In genomic region chr10:43817522-43818198, GRCm38 (mm10) we compare ENCODE assay signal across 22 mouse cellular contexts.
A peak's percentile ranks its signal among the peaks of the same experiment; 100 is the strongest.
DNase-seq lines count a peak whose midpoint lies in the region; ATAC-seq and TF ChIP-seq lines count a peak whose summit lies in the region.
"Had no signal": no experiment of that assay in that cellular context is flagged by ENCODE, and none has a peak within 500 bp of the region (broad histone marks: within the 10 kb centered on the region; RNA-seq: fewer than 3 reads in every experiment).

No protein-coding gene starts in this region.

- DNase-seq in intestine, embryonic 14.5 days (ENCODE audit: low spot score), result peak; percentile 28
- DNase-seq in spleen, adult 2 months (ENCODE audit: low read depth in 1 of 2, low spot score in 2 of 2), result no peak
- no peak for DNase-seq in spleen, postnatal 10 days (ENCODE audit: low spot score in 2 of 2)
- DNase-seq in A20 (ENCODE audit: low read depth, low spot score) (peak; percentile 80), CH12.LX (ENCODE audit: extremely low read depth) (peak; percentile 86)
- DNase-seq in left cerebral cortex, postnatal 14 days (ENCODE audit: low spot score in 2 of 2), result no peak
- DNase-seq in urinary bladder, postnatal 14 days (ENCODE audit: low spot score), result no peak
- DNase-seq: adrenal gland, adult 2 months; adrenal gland, postnatal 10 days; adrenal gland, postnatal 25 days; cerebellum, adult 11-12 months; cerebellum, adult 2 months; cerebellum, adult 9-10 months; cerebellum, postnatal 10 days; cerebellum, postnatal 25 days; forebrain, postnatal 0 days had no signal

- intact Hi-C loops in left cerebral cortex, postnatal 14 days (cut with DNase I), result no loop called here

- H3K27me3 ChIP-seq in intestine, embryonic 14.5 days (replicated peaks; ENCODE audit: control insufficient read depth, insufficient read depth, low read length), result no peaks in the 10 kb centered on the region
- H3K27me3 ChIP-seq in intestine, embryonic 15.5 days (replicated peaks), result no peaks in the 10 kb centered on the region
- H3K27me3 ChIP-seq in spleen, adult 2 months (ENCODE audit: control insufficient read depth, insufficient read depth, low read length), result no peaks in the 10 kb centered on the region
- H3K27me3 ChIP-seq in CH12.LX (replicated peaks), result no peaks in the 10 kb centered on the region
- H3K27me3 ChIP-seq: embryonic facial prominence, embryonic 12.5 days; forebrain, embryonic 13.5 days; forebrain, embryonic 15.5 days had no signal

- no peaks in the 10 kb centered on the region for H3K36me3 ChIP-seq in intestine, embryonic 14.5 days (ENCODE audit: control insufficient read depth, insufficient read depth, low read length)
- H3K36me3 ChIP-seq in intestine, embryonic 15.5 days, result no peaks in the 10 kb centered on the region
- H3K36me3 ChIP-seq in spleen, adult 2 months (ENCODE audit: control insufficient read depth, insufficient read depth, low read length), result no peaks in the 10 kb centered on the region
- no peaks in the 10 kb centered on the region for H3K36me3 ChIP-seq in CH12.LX (replicated peaks in 1 of 2; ENCODE audit: control insufficient read depth in 1 of 2, insufficient read depth in 1 of 2, low read length in 1 of 2)
- H3K36me3 ChIP-seq: embryonic facial prominence, embryonic 10.5 days; embryonic facial prominence, embryonic 12.5 days; forebrain, embryonic 15.5 days had no signal

- TF ChIP-seq RAD21 in CH12.LX (IDR thresholded peaks at IDR 0.05; ENCODE audit: low read depth, low read length), result no peak; the same call in 1 of the 2 replicates

- H3K4me3 ChIP-seq in intestine, embryonic 14.5 days (ENCODE audit: low read depth, low read length), result no peak overlapping the region
- H3K4me3 ChIP-seq in intestine, embryonic 15.5 days (replicated peaks), result no peak overlapping the region
- no peak overlapping the region for H3K4me3 ChIP-seq in spleen, adult 2 months (ENCODE audit: extremely low read depth, insufficient read depth, insufficient read length)
- peak overlapping the region in 1 of 3 experiments; percentile 15 for H3K4me3 ChIP-seq in CH12.LX (replicated peaks in 1 of 3; ENCODE audit: low read depth in 2 of 3, low read length in 2 of 3, poor library complexity in 1 of 3)
- H3K4me3 ChIP-seq: embryonic facial prominence, embryonic 10.5 days; embryonic facial prominence, embryonic 12.5 days; forebrain, embryonic 13.5 days; forebrain, embryonic 15.5 days had no signal

- TF ChIP-seq EP300 in CH12.LX (IDR thresholded peaks at IDR 0.05; ENCODE audit: low read length), result peak; percentile 50

- H3K4me1 ChIP-seq in intestine, embryonic 14.5 days (replicated peaks; ENCODE audit: control insufficient read depth, insufficient read depth, low read length), result no peaks in the 10 kb centered on the region
- no peaks in the 10 kb centered on the region; the same call in 1 of the 2 replicates for H3K4me1 ChIP-seq in intestine, embryonic 15.5 days (replicated peaks)
- H3K4me1 ChIP-seq in spleen, adult 2 months (ENCODE audit: control insufficient read depth, insufficient read depth, insufficient read length), result peaks cover 21% of the 10 kb centered on the region; the same call in 1 of the 2 replicates
- H3K4me1 ChIP-seq in CH12.LX (ENCODE audit: control insufficient read depth in 1 of 2, insufficient read depth in 2 of 2), result peaks cover 22 to 74% of the 10 kb centered on the region in 2 experiments; a peak in 3 of 4 replicates
- H3K4me1 ChIP-seq: embryonic facial prominence, embryonic 10.5 days; embryonic facial prominence, embryonic 12.5 days; forebrain, embryonic 13.5 days; forebrain, embryonic 15.5 days had no signal

- 81% methylated on average over 9 of the region's 9 CpGs for WGBS in intestine, embryonic 14.5 days
- WGBS in intestine, embryonic 15.5 days, result 85% methylated on average over 9 of the region's 9 CpGs
- 55% methylated on average over 9 of the region's 9 CpGs for WGBS in spleen, adult 2 months

- no peaks in the 10 kb centered on the region for H3K9me3 ChIP-seq in intestine, embryonic 14.5 days (ENCODE audit: control insufficient read depth, low read length)
- no peaks in the 10 kb centered on the region for H3K9me3 ChIP-seq in intestine, embryonic 15.5 days
- no peaks in the 10 kb centered on the region for H3K9me3 ChIP-seq in CH12.LX (replicated peaks; ENCODE audit: low read length)
- H3K9me3 ChIP-seq: embryonic facial prominence, embryonic 10.5 days; embryonic facial prominence, embryonic 12.5 days; forebrain, embryonic 13.5 days; forebrain, embryonic 15.5 days had no signal

- no peak for ATAC-seq in intestine, embryonic 14.5 days (replicated peaks; ENCODE audit: low FRiP score, low TSS enrichment, low read depth)
- ATAC-seq in intestine, embryonic 15.5 days, result no peak
- ATAC-seq: CD4-positive, CD25-positive, alpha-beta regulatory T cell, adult 4 months; forebrain, embryonic 13.5 days; forebrain, embryonic 15.5 days; forebrain, postnatal 0 days had no signal

- TF ChIP-seq CTCF in spleen, adult 2 months (IDR thresholded peaks at IDR 0.05; ENCODE audit: extremely low read depth, insufficient read depth, insufficient read length, insufficient replicate concordance), result no peak
- no peak for TF ChIP-seq CTCF in CH12.LX (conservative IDR thresholded peaks at IDR 0.05 in 1 of 2, IDR thresholded peaks at IDR 0.05 in 1 of 2; ENCODE audit: low read depth in 2 of 2, low read length in 2 of 2)

- H3K9ac ChIP-seq in intestine, embryonic 14.5 days (ENCODE audit: low read length), result no peak overlapping the region
- no peak overlapping the region for H3K9ac ChIP-seq in intestine, embryonic 15.5 days
- peak overlapping the region; percentile 52 for H3K9ac ChIP-seq in CH12.LX (ENCODE audit: insufficient read depth, low read depth)
- H3K9ac ChIP-seq: embryonic facial prominence, embryonic 12.5 days; forebrain, embryonic 13.5 days; forebrain, embryonic 15.5 days; forebrain, postnatal 0 days had no signal

- no peak overlapping the region for H3K27ac ChIP-seq in intestine, embryonic 14.5 days (ENCODE audit: low read depth)
- H3K27ac ChIP-seq in intestine, embryonic 15.5 days, result no peak overlapping the region
- peak overlapping the region; percentile 94 for H3K27ac ChIP-seq in spleen, adult 2 months (ENCODE audit: insufficient read depth, low read length)
- H3K27ac ChIP-seq in CH12.LX (ENCODE audit: insufficient read depth, low read depth), result peak overlapping the region; percentile 94
- H3K27ac ChIP-seq: embryonic facial prominence, embryonic 10.5 days; embryonic facial prominence, embryonic 12.5 days; forebrain, embryonic 13.5 days; forebrain, embryonic 15.5 days had no signal

- H3K79me2 ChIP-seq in CH12.LX (replicated peaks; ENCODE audit: control insufficient read depth, extremely low read depth, insufficient read depth, poor library complexity, severe bottlenecking), result no peaks in the 10 kb centered on the region

- dilution Hi-C loops in CH12.LX (cut with MboI; ENCODE audit: extremely low pct_ligation_motif_present, extremely low pct_unique_long_range_greater_than_20kb, low sequenced_read_pairs), result no loop called here

- in situ Hi-C loops in CH12.LX (cut with MboI; ENCODE audit: low pct_ligation_motif_present, low pct_unique_long_range_greater_than_20kb, low sequenced_read_pairs), result no loop called here

- no peak for TF ChIP-seq POLR2A in spleen, adult 2 months (IDR thresholded peaks at IDR 0.05; ENCODE audit: low read depth, low read length)
- no peak; the same call in 1 of the 2 replicates for TF ChIP-seq POLR2A in CH12.LX (IDR thresholded peaks at IDR 0.05; ENCODE audit: low read depth, low read length)

- no peak overlapping the region for H3K4me2 ChIP-seq in intestine, embryonic 14.5 days (ENCODE audit: low read length)
- H3K4me2 ChIP-seq in intestine, embryonic 15.5 days (replicated peaks), result no peak overlapping the region
- peak overlapping the region; percentile 95 for H3K4me2 ChIP-seq in CH12.LX (ENCODE audit: insufficient read depth, low read depth, poor library complexity, severe bottlenecking)
- H3K4me2 ChIP-seq: embryonic facial prominence, embryonic 12.5 days; forebrain, embryonic 13.5 days; forebrain, embryonic 15.5 days had no signal

TF ChIP-seq in CH12.LX, 34 proteins besides CTCF, POLR2A, EP300 and RAD21 (continues in another document):
- TF ChIP-seq ZKSCAN1 (IDR thresholded peaks at IDR 0.05; ENCODE audit: borderline replicate concordance, low read depth, low read length) (no peak), PAX5 (IDR thresholded peaks at IDR 0.05; ENCODE audit: low read length) (no peak), IRF4 (IDR thresholded peaks at IDR 0.05; ENCODE audit: low read depth, low read length) (peak; percentile 42; the same call in 1 of the 2 replicates), CHD2 (IDR thresholded peaks at IDR 0.05; ENCODE audit: low read length) (peak; percentile 88), UBTF (IDR thresholded peaks at IDR 0.05; ENCODE audit: low read depth, low read length) (no peak), ZC3H11A (IDR thresholded peaks at IDR 0.05; ENCODE audit: low read depth, low read length) (no peak), TCF12 (IDR thresholded peaks at IDR 0.05; ENCODE audit: low read depth, low read length) (peak; percentile 73), MAZ (IDR thresholded peaks at IDR 0.05; ENCODE audit: low read depth, low read length) (no peak), ELF1 (IDR thresholded peaks at IDR 0.05; ENCODE audit: low read depth, low read length) (no peak), SMC3 (IDR thresholded peaks at IDR 0.05; ENCODE audit: low read depth, low read length) (peak; percentile 6; the same call in 1 of the 2 replicates), GABPA (IDR thresholded peaks at IDR 0.05; ENCODE audit: insufficient replicate concordance, low read depth, low read length) (no peak), USF2 (conservative IDR thresholded peaks at IDR 0.05; ENCODE audit: low read depth, low read length) (no peak), USF1 (IDR thresholded peaks at IDR 0.05; ENCODE audit: low read depth, low read length) (no peak), RCOR1 (conservative IDR thresholded peaks at IDR 0.05; ENCODE audit: low read depth, low read length) (no peak; the same call in 1 of the 2 replicates), SIN3A (IDR thresholded peaks at IDR 0.05; ENCODE audit: low read length) (peak; percentile 42; the same call in 1 of the 2 replicates), POLR2AphosphoS2 (IDR thresholded peaks at IDR 0.05; ENCODE audit: low read depth, low read length) (no peak), MYC (IDR thresholded peaks at IDR 0.05; ENCODE audit: low read depth, low read length) (peak; percentile 40; the same call in 1 of the 2 replicates), BHLHE40 (IDR thresholded peaks at IDR 0.05; ENCODE audit: low read depth, low read length) (peak; percentile 46; the same call in 1 of the 2 replicates), E2F4 (IDR thresholded peaks at IDR 0.05; ENCODE audit: insufficient replicate concordance, low read depth, low read length) (no peak), JUND (conservative IDR thresholded peaks at IDR 0.05; ENCODE audit: low read depth, low read length) (no peak), ZMIZ1 (IDR thresholded peaks at IDR 0.05; ENCODE audit: low read depth, low read length) (no peak), JUN (IDR thresholded peaks at IDR 0.05; ENCODE audit: insufficient read depth, low read depth, low read length) (0 out of 2 replicates have a peak, but pooled peaks have one; percentile 9), KAT2A (IDR thresholded peaks at IDR 0.05; ENCODE audit: insufficient replicate concordance, low read length) (no peak)

Comparison
In these comparisons a context has a peak if more than half of its experiments do, and no peak if none do; other contexts are left out.
1. DNase-seq: peak in intestine, embryonic 14.5 days (single experiment), A20 (single experiment) and CH12.LX (single experiment); none in spleen, adult 2 months (0 of 2), spleen, postnatal 10 days (0 of 2), left cerebral cortex, postnatal 14 days (0 of 2) and urinary bladder, postnatal 14 days (single experiment).
2. H3K27ac ChIP-seq: peak in spleen, adult 2 months (single experiment) and CH12.LX (single experiment); none in intestine, embryonic 14.5 days (single experiment) and intestine, embryonic 15.5 days (single experiment).